9 mouse cellular contexts compared by ENCODE assay signal in genomic region chr5:104333231-104333640, GRCm38 (mm10). TPM values are rescaled to one million over a fixed set of nuclear protein-coding genes. Genes with fewer than 3 reads are reported as not detected.
DNase-seq lines count a peak whose midpoint lies in the region; ATAC-seq lines count a peak whose summit lies in the region.
"Had no signal": no experiment of that assay in that cellular context is flagged by ENCODE, and none has a peak within 500 bp of the region (broad histone marks: within the 10 kb centered on the region; RNA-seq: fewer than 3 reads in every experiment).

No protein-coding gene starts in this region.

- intact Hi-C loops in heart, postnatal 25 days (cut with DNase I), result loop anchor here (2.0 kb wide), 1 partner anchor 114 kb away; no protein-coding TSS in a partner anchor

- no peaks in the 10 kb centered on the region for H3K9me3 ChIP-seq in forebrain, embryonic 12.5 days
- H3K9me3 ChIP-seq in hindbrain, embryonic 15.5 days, result no peaks in the 10 kb centered on the region
- H3K9me3 ChIP-seq: liver, embryonic 15.5 days had no signal

- H3K4me3 ChIP-seq in forebrain, embryonic 12.5 days (replicated peaks), result no peak overlapping the region
- no peak overlapping the region for H3K4me3 ChIP-seq in hindbrain, embryonic 15.5 days
- H3K4me3 ChIP-seq: liver, embryonic 15.5 days had no signal

- DNase-seq in heart, adult 11 months, result peak; percentile 85
- no peak for DNase-seq in heart, postnatal 25 days (ENCODE audit: low spot score)
- peak; percentile 62 for DNase-seq in adrenal gland, postnatal 25 days
- DNase-seq in layer of hippocampus, postnatal 36 days, result peak; percentile 27 to 48
- peak; percentile 36 for DNase-seq in skeletal muscle tissue, adult 2 months (ENCODE audit: low read depth, low spot score)

- 51% methylated on average over 7 of the region's 7 CpGs for WGBS in forebrain, embryonic 12.5 days
- 44% methylated on average over 7 of the region's 7 CpGs for WGBS in hindbrain, embryonic 15.5 days

- H3K27ac ChIP-seq in forebrain, embryonic 12.5 days, result no peak overlapping the region
- H3K27ac ChIP-seq in hindbrain, embryonic 15.5 days (replicated peaks), result no peak overlapping the region
- H3K27ac ChIP-seq: liver, embryonic 15.5 days had no signal

- no peaks in the 10 kb centered on the region for H3K36me3 ChIP-seq in forebrain, embryonic 12.5 days (replicated peaks)
- no peaks in the 10 kb centered on the region for H3K36me3 ChIP-seq in hindbrain, embryonic 15.5 days
- H3K36me3 ChIP-seq: liver, embryonic 15.5 days had no signal

- peaks cover 8% of the 10 kb centered on the region for H3K27me3 ChIP-seq in forebrain, embryonic 12.5 days
- no peaks in the 10 kb centered on the region for H3K27me3 ChIP-seq in hindbrain, embryonic 15.5 days
- H3K27me3 ChIP-seq: liver, embryonic 15.5 days had no signal

- H3K4me2 ChIP-seq in forebrain, embryonic 12.5 days, result no peak overlapping the region
- no peak overlapping the region for H3K4me2 ChIP-seq in hindbrain, embryonic 15.5 days
- H3K4me2 ChIP-seq: liver, embryonic 15.5 days had no signal

- H3K4me1 ChIP-seq in forebrain, embryonic 12.5 days, result no peaks in the 10 kb centered on the region
- no peaks in the 10 kb centered on the region for H3K4me1 ChIP-seq in hindbrain, embryonic 15.5 days (replicated peaks)
- H3K4me1 ChIP-seq: liver, embryonic 15.5 days had no signal

- no peak overlapping the region for H3K9ac ChIP-seq in forebrain, embryonic 12.5 days
- no peak overlapping the region for H3K9ac ChIP-seq in hindbrain, embryonic 15.5 days
- H3K9ac ChIP-seq: liver, embryonic 15.5 days had no signal

- ATAC-seq in forebrain, embryonic 12.5 days (ENCODE audit: low FRiP score), result peak; percentile 53; the same call in 1 of the 2 replicates
- 0 out of 2 replicates have a peak, but pooled peaks have one; percentile 54 for ATAC-seq in hindbrain, embryonic 15.5 days (ENCODE audit: low FRiP score, low read depth)
- peak; percentile 89 for ATAC-seq in megakaryocyte-erythroid progenitor cell, adult 5-6 weeks (replicated peaks; ENCODE audit: low FRiP score, low TSS enrichment, poor library complexity, severe bottlenecking)

RNA-seq across cellular contexts. Expression of gene Mepe, which starts 8.1 kb away (rescaled TPM):
- not detected for total RNA-seq in heart, postnatal 25 days (2021)
- not detected in 2 replicates for total RNA-seq in adrenal gland, postnatal 25 days (2021)
- not detected in 2 replicates for polyA plus RNA-seq in forebrain, embryonic 12.5 days (2016; fragmentation: Nextera tagmentation; extraction: Ambion mirVana)
- polyA plus RNA-seq in hindbrain, embryonic 15.5 days (2015; fragmentation: Nextera tagmentation; extraction: Ambion mirVana), result not detected in 2 replicates
- total RNA-seq in layer of hippocampus, postnatal 36 days (2021), result not detected
- not detected in 2 replicates for total RNA-seq in megakaryocyte-erythroid progenitor cell, adult 5-6 weeks (2014; fragmentation: Nextera tagmentation)
- not detected in 2 replicates for total RNA-seq in megakaryocyte-erythroid progenitor cell, adult 5-6 weeks (2017)
- polyA plus RNA-seq: liver, embryonic 15.5 days had no signal

RNA-seq across cellular contexts. Expression of gene Ibsp, which starts 34.3 kb away (rescaled TPM):
- total RNA-seq in heart, postnatal 25 days (2021), result not detected
- total RNA-seq in adrenal gland, postnatal 25 days (2021), result not detected in 2 replicates
- polyA plus RNA-seq in forebrain, embryonic 12.5 days (2016; fragmentation: Nextera tagmentation; extraction: Ambion mirVana), result 0.13 TPM in 1 of 2 replicates, not detected in the other
- 0.26 and 0.73 TPM in 2 replicates for polyA plus RNA-seq in hindbrain, embryonic 15.5 days (2015; fragmentation: Nextera tagmentation; extraction: Ambion mirVana)
- under 1 TPM in 1 of 2 experiments, not detected in 1; 0.22 TPM for total RNA-seq in layer of hippocampus, postnatal 36 days (2021)
- not detected in 2 replicates for total RNA-seq in megakaryocyte-erythroid progenitor cell, adult 5-6 weeks (2014; fragmentation: Nextera tagmentation)
- 0.50 TPM in 1 of 2 replicates, not detected in the other for total RNA-seq in megakaryocyte-erythroid progenitor cell, adult 5-6 weeks (2017)
- polyA plus RNA-seq: liver, embryonic 15.5 days had no signal
